In genomic region chr4:41331085-41331484, GRCm38 (mm10) we compare ENCODE assay signal across 11 mouse cellular contexts. TPM values are rescaled to one million over a fixed set of nuclear protein-coding genes. Genes with fewer than 3 reads are reported as not detected.
DNase-seq lines count a peak whose midpoint lies in the region; ATAC-seq and TF ChIP-seq lines count a peak whose summit lies in the region.
"Had no signal": no experiment of that assay in that cellular context is flagged by ENCODE, and none has a peak within 500 bp of the region (broad histone marks: within the 10 kb centered on the region; RNA-seq: fewer than 3 reads in every experiment).

No protein-coding gene starts in this region.

- no peak for DNase-seq in stomach, postnatal 0 days (ENCODE audit: low spot score)
- peak; percentile 71 for DNase-seq in liver, postnatal 0 days
- DNase-seq in layer of hippocampus, adult 8-10 months (ENCODE audit: low spot score in 2 of 2), result no peak
- DNase-seq in left cerebral cortex, adult 9 months (ENCODE audit: low spot score in 2 of 2), result no peak
- DNase-seq: heart, adult 11 months; layer of hippocampus, adult 9-11 months had no signal

- no peak for TF ChIP-seq EP300 in stomach, postnatal 0 days (optimal IDR thresholded peaks at IDR 0.05)
- peak; percentile 98 for TF ChIP-seq EP300 in liver, postnatal 0 days (IDR thresholded peaks at IDR 0.05; ENCODE audit: low read depth)

- no peaks in the 10 kb centered on the region for H3K27me3 ChIP-seq in stomach, embryonic 15.5 days (replicated peaks)
- H3K27me3 ChIP-seq in stomach, postnatal 0 days (ENCODE audit: control insufficient read depth, insufficient read depth, low read length), result no peaks in the 10 kb centered on the region
- H3K27me3 ChIP-seq in liver, postnatal 0 days (ENCODE audit: insufficient read depth, low read length), result no peaks in the 10 kb centered on the region
- H3K27me3 ChIP-seq in forebrain, embryonic 16.5 days (replicated peaks; ENCODE audit: control insufficient read depth, insufficient read depth, low read length), result no peaks in the 10 kb centered on the region
- H3K27me3 ChIP-seq: limb, embryonic 15.5 days had no signal

- WGBS in stomach, embryonic 15.5 days, result 64% methylated on average over 3 of the region's 3 CpGs
- 63% methylated on average over 3 of the region's 3 CpGs for WGBS in stomach, postnatal 0 days
- WGBS in liver, postnatal 0 days (ENCODE audit: insufficient replicate concordance), result 38% methylated on average over 3 of the region's 3 CpGs
- 85% methylated on average over 3 of the region's 3 CpGs for whole genome bisulfite sequencing in forebrain, embryonic 16.5 days

- no peak overlapping the region for H3K4me2 ChIP-seq in stomach, embryonic 15.5 days
- H3K4me2 ChIP-seq in stomach, postnatal 0 days (replicated peaks; ENCODE audit: low read depth), result no peak overlapping the region
- H3K4me2 ChIP-seq in liver, postnatal 0 days (ENCODE audit: low read depth, low read length), result peak overlapping the region; percentile 38
- no peak overlapping the region for H3K4me2 ChIP-seq in forebrain, embryonic 16.5 days (ENCODE audit: low read length)
- H3K4me2 ChIP-seq: limb, embryonic 15.5 days had no signal

- H3K4me3 ChIP-seq in stomach, embryonic 15.5 days (replicated peaks), result no peak overlapping the region
- H3K4me3 ChIP-seq in stomach, postnatal 0 days (ENCODE audit: low read depth, low read length), result no peak overlapping the region
- H3K4me3 ChIP-seq in liver, postnatal 0 days (ENCODE audit: low read depth, low read length), result no peak overlapping the region
- no peak overlapping the region for H3K4me3 ChIP-seq in forebrain, embryonic 16.5 days (replicated peaks; ENCODE audit: low read length)
- H3K4me3 ChIP-seq: limb, embryonic 15.5 days had no signal

- no peaks in the 10 kb centered on the region for H3K36me3 ChIP-seq in stomach, embryonic 15.5 days
- no peaks in the 10 kb centered on the region for H3K36me3 ChIP-seq in stomach, postnatal 0 days (ENCODE audit: control insufficient read depth, insufficient read depth, low read length)
- H3K36me3 ChIP-seq in liver, postnatal 0 days (replicated peaks; ENCODE audit: insufficient read depth, low read length), result no peaks in the 10 kb centered on the region
- no peaks in the 10 kb centered on the region for H3K36me3 ChIP-seq in forebrain, embryonic 16.5 days (ENCODE audit: control insufficient read depth, insufficient read depth)
- H3K36me3 ChIP-seq: limb, embryonic 15.5 days had no signal

- no peaks in the 10 kb centered on the region for H3K4me1 ChIP-seq in stomach, embryonic 15.5 days
- H3K4me1 ChIP-seq in stomach, postnatal 0 days (replicated peaks; ENCODE audit: control insufficient read depth, insufficient read depth), result no peaks in the 10 kb centered on the region
- peaks cover 40% of the 10 kb centered on the region for H3K4me1 ChIP-seq in liver, postnatal 0 days (ENCODE audit: insufficient read depth)
- no peaks in the 10 kb centered on the region for H3K4me1 ChIP-seq in forebrain, embryonic 16.5 days (replicated peaks; ENCODE audit: control insufficient read depth, insufficient read depth, low read length)
- H3K4me1 ChIP-seq: limb, embryonic 15.5 days had no signal

- no peaks in the 10 kb centered on the region for H3K9me3 ChIP-seq in stomach, embryonic 15.5 days
- H3K9me3 ChIP-seq in stomach, postnatal 0 days (ENCODE audit: control insufficient read depth, low read length), result no peaks in the 10 kb centered on the region
- no peaks in the 10 kb centered on the region for H3K9me3 ChIP-seq in liver, postnatal 0 days (ENCODE audit: low read length)
- no peaks in the 10 kb centered on the region for H3K9me3 ChIP-seq in forebrain, embryonic 16.5 days (ENCODE audit: control insufficient read depth, low read length)
- H3K9me3 ChIP-seq: limb, embryonic 15.5 days had no signal

- no peak overlapping the region for H3K9ac ChIP-seq in stomach, embryonic 15.5 days
- no peak overlapping the region for H3K9ac ChIP-seq in stomach, postnatal 0 days (ENCODE audit: low read length)
- 0 out of 2 replicates have a peak overlapping the region, but pooled peaks have one; percentile 52 for H3K9ac ChIP-seq in liver, postnatal 0 days (replicated peaks)
- H3K9ac ChIP-seq in forebrain, embryonic 16.5 days (replicated peaks; ENCODE audit: low read depth, low read length), result no peak overlapping the region
- H3K9ac ChIP-seq: limb, embryonic 15.5 days had no signal

- no peak for TF ChIP-seq CTCF in stomach, postnatal 0 days (IDR thresholded peaks at IDR 0.05; ENCODE audit: low read depth)
- TF ChIP-seq CTCF in liver, postnatal 0 days (IDR thresholded peaks at IDR 0.05; ENCODE audit: low read depth), result no peak

- ATAC-seq in stomach, embryonic 15.5 days (ENCODE audit: insufficient read depth, low FRiP score, low read depth), result peak; percentile 89; the same call in 1 of the 2 replicates
- ATAC-seq in stomach, postnatal 0 days (ENCODE audit: low FRiP score, low TSS enrichment), result no peak
- peak; percentile 14; the same call in 1 of the 2 replicates for ATAC-seq in granulocyte monocyte progenitor cell, adult 5-6 weeks (replicated peaks; ENCODE audit: poor library complexity, severe bottlenecking)
- peak; percentile 97 for ATAC-seq in liver, postnatal 0 days
- no peak for ATAC-seq in forebrain, embryonic 16.5 days
- ATAC-seq: forebrain, embryonic 14.5 days had no signal

- H3K27ac ChIP-seq in stomach, embryonic 15.5 days, result no peak overlapping the region
- no peak overlapping the region for H3K27ac ChIP-seq in stomach, postnatal 0 days (replicated peaks)
- H3K27ac ChIP-seq in liver, postnatal 0 days (ENCODE audit: low read depth), result peak overlapping the region; percentile 84
- H3K27ac ChIP-seq in forebrain, embryonic 16.5 days (ENCODE audit: low read length), result no peak overlapping the region
- H3K27ac ChIP-seq: limb, embryonic 15.5 days had no signal

RNA-seq across cellular contexts. Expression of gene Dcaf12, which starts 16.4 kb away (rescaled TPM):
- polyA plus RNA-seq in stomach, embryonic 15.5 days (2015; fragmentation: Nextera tagmentation; extraction: Ambion mirVana), result 56.2 and 58.7 TPM in 2 replicates
- 32.3 and 32.4 TPM in 2 replicates for polyA plus RNA-seq in stomach, postnatal 0 days (2015; fragmentation: Nextera tagmentation; extraction: Ambion mirVana)
- 41.1 and 47.0 TPM in 2 replicates for total RNA-seq in granulocyte monocyte progenitor cell, adult 5-6 weeks (2014; fragmentation: Nextera tagmentation)
- total RNA-seq in granulocyte monocyte progenitor cell, adult 5-6 weeks (2017), result 29.1 and 30.0 TPM in 2 replicates
- polyA plus RNA-seq in liver, postnatal 0 days (2015; fragmentation: Nextera tagmentation; extraction: Ambion mirVana), result 35.8 and 39.6 TPM in 2 replicates
- total RNA-seq in layer of hippocampus, adult 8-10 months (2022), result 10 to 100 TPM; 35.5 to 42.6 (median 39.6) TPM
- polyA plus RNA-seq in forebrain, embryonic 16.5 days (2015; fragmentation: Nextera tagmentation; extraction: Ambion mirVana), result 88.9 and 101 TPM in 2 replicates

RNA-seq across cellular contexts. Expression of gene Ubap1, which starts 17.7 kb away (rescaled TPM):
- 48.9 and 49.5 TPM in 2 replicates for polyA plus RNA-seq in stomach, embryonic 15.5 days (2015; fragmentation: Nextera tagmentation; extraction: Ambion mirVana)
- 42.0 and 47.7 TPM in 2 replicates for polyA plus RNA-seq in stomach, postnatal 0 days (2015; fragmentation: Nextera tagmentation; extraction: Ambion mirVana)
- total RNA-seq in granulocyte monocyte progenitor cell, adult 5-6 weeks (2014; fragmentation: Nextera tagmentation), result 16.7 and 35.6 TPM in 2 replicates
- 20.5 and 28.2 TPM in 2 replicates for total RNA-seq in granulocyte monocyte progenitor cell, adult 5-6 weeks (2017)
- polyA plus RNA-seq in liver, postnatal 0 days (2015; fragmentation: Nextera tagmentation; extraction: Ambion mirVana), result 25.6 and 28.6 TPM in 2 replicates
- 10 to 100 TPM; 42.1 to 48.0 (median 44.9) TPM for total RNA-seq in layer of hippocampus, adult 8-10 months (2022)
- 73.6 and 82.4 TPM in 2 replicates for polyA plus RNA-seq in forebrain, embryonic 16.5 days (2015; fragmentation: Nextera tagmentation; extraction: Ambion mirVana)

RNA-seq across cellular contexts. Expression of gene Ubap2, which starts 56.1 kb away (rescaled TPM):
- 54.3 and 55.7 TPM in 2 replicates for polyA plus RNA-seq in stomach, embryonic 15.5 days (2015; fragmentation: Nextera tagmentation; extraction: Ambion mirVana)
- 17.9 and 19.5 TPM in 2 replicates for polyA plus RNA-seq in stomach, postnatal 0 days (2015; fragmentation: Nextera tagmentation; extraction: Ambion mirVana)
- 51.8 and 75.7 TPM in 2 replicates for total RNA-seq in granulocyte monocyte progenitor cell, adult 5-6 weeks (2014; fragmentation: Nextera tagmentation)
- total RNA-seq in granulocyte monocyte progenitor cell, adult 5-6 weeks (2017), result 19.8 and 28.6 TPM in 2 replicates
- 8.3 and 10.8 TPM in 2 replicates for polyA plus RNA-seq in liver, postnatal 0 days (2015; fragmentation: Nextera tagmentation; extraction: Ambion mirVana)
- total RNA-seq in layer of hippocampus, adult 8-10 months (2022), result 10 to 100 TPM; 45.8 to 58.7 (median 50.2) TPM
- polyA plus RNA-seq in forebrain, embryonic 16.5 days (2015; fragmentation: Nextera tagmentation; extraction: Ambion mirVana), result 62.5 and 63.5 TPM in 2 replicates

Comparison
In these comparisons a context has a peak if more than half of its experiments do, and no peak if none do; other contexts are left out.
1. ATAC-seq: peak in stomach, embryonic 15.5 days (single experiment), granulocyte monocyte progenitor cell, adult 5-6 weeks (single experiment) and liver, postnatal 0 days (single experiment); none in stomach, postnatal 0 days (single experiment) and forebrain, embryonic 16.5 days (single experiment).